Mouse (Mus musculus) layer of hippocampus, adult 8-10 months (tissue): Measurements from ENCODE around the gene Atxn3. TPM values are rescaled to one million over a fixed set of nuclear protein-coding genes. Genes with fewer than 3 reads are reported as not detected.

Experiments
- DNase-seq, 2 experiments: peaks; one replicate each; pipeline ENCODE4 v3.0.0; 2022; ENCODE audit warnings: low spot score in 2 of 2
- total RNA-seq, 4 experiments: library from RNA; stranded (reverse); gene quantifications; 2 replicates each; pipeline ENCODE4 v1.2.4; 2022

Gene Atxn3
- 10 to 100 TPM; 20.4 to 27.9 (median 22.7) TPM for total RNA-seq

GRCm38 (mm10) chr12:101957942-101958544, at the start of gene Atxn3:
Gene Atxn3, minus strand, starts transcription at chr12:101958246.
- peak; percentile 95 to 97 for DNase-seq

DNA sequence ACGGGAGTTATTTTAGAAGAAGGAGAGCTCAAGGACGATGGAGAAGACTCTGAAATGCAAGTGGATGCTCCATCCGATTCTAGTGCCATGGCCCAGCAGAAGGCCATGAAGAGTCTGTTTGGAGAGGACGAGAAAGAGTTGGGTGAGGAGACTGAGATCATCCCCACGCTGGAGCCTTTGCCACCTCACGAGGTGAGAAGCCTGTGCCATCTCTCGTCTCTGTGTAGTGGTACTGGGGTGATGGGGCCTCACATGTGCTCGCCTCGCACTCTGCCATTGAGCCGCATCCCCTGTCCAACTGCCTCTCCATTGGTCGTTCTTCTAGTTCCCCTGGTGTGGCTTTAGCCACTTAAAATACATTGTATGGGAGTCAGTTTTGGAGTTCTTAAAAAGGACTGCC, 42.7 kb upstream of the Atxn3 start:
- no peak for DNase-seq

DNA sequence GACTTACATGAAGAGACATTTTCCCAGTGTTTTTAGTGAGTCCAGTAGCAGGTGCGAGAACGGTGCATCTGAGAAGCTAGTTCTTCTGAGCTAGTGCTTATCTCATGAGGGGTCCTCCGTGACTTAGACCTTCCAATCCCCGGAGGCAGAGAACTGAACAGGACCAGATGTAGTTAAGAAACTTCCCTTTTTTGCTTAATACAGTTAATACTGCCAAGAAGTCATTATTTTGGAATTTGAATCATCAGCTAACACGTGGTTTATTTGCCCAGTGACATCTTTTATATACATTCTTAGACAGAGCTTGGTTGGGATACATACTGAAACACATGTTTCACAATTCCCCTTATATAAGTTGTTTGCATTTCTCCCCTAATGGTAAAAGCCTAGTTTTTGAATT, 40.9 kb upstream of the Atxn3 start:
- no peak for DNase-seq

DNA sequence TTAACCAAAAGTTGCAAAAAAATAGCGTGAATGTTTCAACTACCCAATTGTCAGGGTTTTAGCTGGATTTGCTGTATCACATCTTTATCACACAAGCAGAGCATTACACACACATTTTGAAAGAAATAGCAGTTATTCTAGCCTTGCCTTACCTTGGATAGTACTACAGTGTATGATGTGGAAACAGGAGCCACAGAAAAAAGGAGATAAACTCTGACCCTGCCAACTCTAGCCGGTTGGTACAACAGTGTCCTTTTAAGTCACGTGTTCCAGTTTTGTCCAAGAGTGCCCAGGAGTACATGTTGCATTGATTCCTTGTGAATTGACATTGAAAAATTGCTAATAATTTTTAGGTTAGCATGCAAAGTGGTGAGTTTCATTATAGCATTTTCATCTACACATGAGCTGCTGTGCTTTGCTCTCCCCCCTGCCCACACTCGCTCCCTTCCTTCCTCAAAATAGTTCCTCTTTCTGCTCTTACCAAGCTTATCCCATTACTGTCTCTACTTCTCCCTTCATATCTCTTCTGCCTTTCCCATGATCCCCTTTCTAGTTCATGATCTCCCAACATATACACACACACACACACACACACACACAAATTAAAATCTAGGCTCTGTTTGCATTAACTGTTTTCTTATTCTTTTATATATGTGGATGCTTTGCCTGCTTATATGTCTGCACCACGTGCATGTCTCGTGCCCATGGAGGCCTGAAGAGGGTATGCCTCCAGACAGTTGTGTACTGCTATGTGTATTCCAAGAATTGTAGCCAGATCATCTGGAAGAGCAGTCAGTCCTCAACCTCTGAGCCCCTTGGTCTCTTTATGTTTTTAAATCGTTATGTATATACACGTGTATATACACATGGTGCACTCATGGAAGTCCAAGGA, 36.8 kb upstream of the Atxn3 start:
- DNase-seq, result no peak

- DNase-seq, result no peak
Measured at GRCm38 (mm10) chr12:101987659-101988058, 29.6 kb upstream of the Atxn3 start.

- DNase-seq, result no peak
Measured at GRCm38 (mm10) chr12:101985110-101985509, 27.1 kb upstream of the Atxn3 start.

GRCm38 (mm10) chr12:101982977-101983376, 24.9 kb upstream of the Atxn3 start:
- DNase-seq, result no peak

DNA sequence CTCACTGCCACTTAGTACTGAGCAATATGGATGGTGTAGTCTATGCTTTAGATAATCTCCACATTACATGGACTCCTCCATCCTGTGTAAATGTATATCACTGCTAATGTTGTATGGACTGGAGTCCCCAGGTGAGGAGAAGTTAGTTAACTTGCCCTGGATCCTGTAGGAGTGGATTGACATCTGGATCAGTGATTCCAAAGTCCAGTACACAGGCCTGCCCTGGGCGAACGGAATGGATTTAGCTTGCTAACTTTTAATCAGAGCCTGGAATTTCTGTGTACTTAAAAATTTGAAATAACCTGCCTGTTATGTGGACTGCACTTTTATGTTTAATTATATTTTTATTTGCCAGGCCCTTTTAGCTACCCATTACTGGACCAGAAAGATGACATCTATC, 23.5 kb upstream of the Atxn3 start:
- DNase-seq, result no peak

DNA sequence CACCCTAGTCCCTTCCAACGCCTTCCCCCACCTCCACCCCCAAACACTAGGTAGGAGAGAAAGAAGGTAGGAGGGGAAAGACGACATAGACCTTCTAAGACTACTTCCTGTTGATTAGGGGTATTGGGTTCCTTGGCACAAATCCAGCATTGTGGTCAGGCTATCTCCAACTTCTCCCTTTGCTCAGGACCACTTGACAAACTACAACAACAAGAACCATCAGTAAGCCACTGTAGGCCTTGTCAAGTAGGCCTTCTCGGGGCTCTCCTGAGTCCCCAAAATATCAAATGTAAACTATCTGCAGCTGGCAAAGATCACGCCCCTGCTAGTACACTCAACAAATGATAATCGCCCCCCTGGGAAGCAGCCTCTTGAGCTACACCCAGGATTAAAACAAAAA, 22.2 kb upstream of the Atxn3 start:
- DNase-seq, result no peak

- no peak for DNase-seq
Measured at GRCm38 (mm10) chr12:101979213-101979750, 21.2 kb upstream of the Atxn3 start.

DNA sequence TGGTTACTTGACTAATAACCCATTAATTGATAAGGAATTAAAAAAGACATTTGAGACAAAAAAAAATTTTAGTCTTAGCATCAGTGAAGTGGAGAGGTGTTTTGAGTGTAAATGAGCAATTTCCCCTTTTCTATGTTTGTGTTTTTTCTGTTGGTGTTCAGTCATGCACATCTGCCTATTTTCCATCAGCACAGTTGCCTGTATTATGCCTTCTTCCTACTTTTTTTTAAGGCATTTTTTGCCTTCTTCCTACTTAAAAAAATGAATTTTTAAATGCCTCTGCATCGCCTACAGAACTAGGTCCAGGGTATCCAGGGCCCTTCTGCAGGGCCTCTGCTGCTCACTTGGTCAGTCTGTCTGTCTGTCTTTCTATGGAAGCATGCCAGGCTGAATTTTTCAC, 20.5 kb upstream of the Atxn3 start:
- DNase-seq, result no peak

GRCm38 (mm10) chr12:101978162-101978561, 20.1 kb upstream of the Atxn3 start:
- DNase-seq, result no peak

DNA sequence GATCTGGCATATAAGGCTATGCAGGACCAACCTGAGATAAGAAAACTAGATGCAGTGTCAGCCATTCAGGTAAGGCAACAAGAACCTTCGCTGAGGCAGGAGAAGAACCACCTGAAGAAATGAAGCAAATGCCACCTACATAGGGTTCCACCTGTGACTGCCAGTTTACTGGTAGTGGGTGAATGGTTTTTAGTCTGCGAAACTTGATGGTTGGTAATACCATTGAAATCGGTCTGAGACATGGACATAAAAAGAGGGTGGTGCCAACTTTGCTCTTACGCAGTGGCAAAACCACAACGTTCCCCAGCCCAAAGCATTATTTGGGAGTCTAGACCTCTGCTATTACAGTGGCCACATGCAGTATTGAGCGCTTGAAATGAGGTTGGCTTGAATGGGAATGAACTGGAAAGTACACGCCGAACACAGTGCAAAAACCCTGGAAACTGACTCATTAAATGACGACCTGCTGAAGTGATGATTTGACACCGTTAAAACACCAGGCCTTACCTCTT, 19.4 kb upstream of the Atxn3 start:
- no peak for DNase-seq

DNA sequence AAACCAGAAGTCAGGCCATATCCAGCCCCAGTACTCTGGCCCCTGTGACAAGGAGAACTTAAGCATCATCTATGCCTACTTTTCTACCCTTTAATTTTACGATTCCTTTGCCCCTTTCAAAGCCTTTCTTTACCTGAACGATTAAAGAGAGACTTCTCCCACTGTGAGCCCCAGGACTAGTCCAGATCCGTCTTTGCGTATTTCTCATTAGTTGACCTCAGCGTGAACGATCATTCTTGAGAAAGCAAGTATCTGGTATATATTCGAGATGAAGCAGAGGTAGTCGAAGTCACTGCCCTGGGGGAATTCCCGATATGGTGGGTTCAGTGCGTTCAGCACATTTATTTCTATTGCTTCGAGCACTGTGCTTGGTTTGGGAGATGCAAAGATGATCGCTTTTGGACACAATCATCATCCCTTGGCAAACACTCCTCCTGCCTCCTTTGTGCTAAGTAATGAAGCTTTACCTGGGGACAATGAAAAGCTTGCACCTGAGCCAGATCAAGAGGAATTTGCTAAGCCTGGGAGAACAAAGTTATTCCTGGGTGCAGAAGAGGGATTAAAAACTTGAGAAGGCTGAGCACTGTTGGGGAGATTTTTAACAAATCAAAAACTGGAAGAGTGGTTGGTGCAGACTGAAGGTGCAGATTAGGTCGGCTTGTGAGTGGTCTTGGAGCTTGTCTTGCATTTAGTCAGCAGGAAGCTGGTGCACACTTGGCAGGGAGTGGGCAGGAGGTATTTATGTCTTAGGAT, 18.8 kb upstream of the Atxn3 start:
- no peak for DNase-seq

- peak; percentile 74 to 83 for DNase-seq
Measured at GRCm38 (mm10) chr12:101975601-101976571, 17.8 kb upstream of the Atxn3 start, which contains the start of gene Cpsf2. Gene Cpsf2, plus strand, starts transcription at chr12:101975988.

DNA sequence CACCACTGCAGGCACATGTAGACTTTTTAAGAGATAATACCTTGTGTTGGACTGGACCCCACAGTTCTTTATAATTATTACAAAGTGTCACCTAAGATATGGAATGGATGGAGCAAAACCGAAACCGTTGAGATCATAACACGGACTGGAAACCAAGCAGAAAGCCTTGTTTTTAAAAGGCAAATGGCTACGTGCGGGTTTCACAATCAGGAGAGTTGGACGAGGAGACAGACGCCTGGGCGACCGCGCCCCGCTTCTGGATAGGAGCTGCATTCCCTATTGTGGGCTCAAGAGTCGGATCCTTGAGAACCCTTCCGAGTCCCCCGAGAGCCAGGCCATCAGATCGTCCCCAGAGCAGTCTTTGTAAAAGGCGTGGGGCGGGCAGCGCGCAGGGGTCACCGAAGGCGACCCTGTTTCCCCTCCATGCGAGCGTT, 17.1 kb upstream of the Atxn3 start:
- peak in 1 of 2 experiments; percentile 27 for DNase-seq

DNA sequence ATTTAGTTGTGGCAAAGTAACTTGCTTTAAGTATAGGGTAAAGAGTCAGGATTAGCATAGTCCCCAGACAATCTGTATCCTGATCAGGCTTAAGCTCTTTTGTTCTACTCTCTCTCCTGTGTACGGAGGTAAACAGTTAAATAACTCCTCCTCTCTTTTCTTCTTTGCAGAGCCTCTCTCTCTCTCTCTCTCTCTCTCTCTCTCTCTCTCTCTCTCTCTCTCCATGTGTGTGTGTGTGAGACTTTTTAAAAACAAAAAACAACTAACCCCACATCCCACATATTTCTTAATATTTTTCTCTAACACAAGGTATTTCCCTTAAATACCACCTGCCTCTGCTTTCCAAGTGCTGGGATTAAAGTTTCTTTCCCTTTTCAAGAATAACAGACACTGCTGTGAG, 16.5 kb upstream of the Atxn3 start:
- DNase-seq, result no peak

DNA sequence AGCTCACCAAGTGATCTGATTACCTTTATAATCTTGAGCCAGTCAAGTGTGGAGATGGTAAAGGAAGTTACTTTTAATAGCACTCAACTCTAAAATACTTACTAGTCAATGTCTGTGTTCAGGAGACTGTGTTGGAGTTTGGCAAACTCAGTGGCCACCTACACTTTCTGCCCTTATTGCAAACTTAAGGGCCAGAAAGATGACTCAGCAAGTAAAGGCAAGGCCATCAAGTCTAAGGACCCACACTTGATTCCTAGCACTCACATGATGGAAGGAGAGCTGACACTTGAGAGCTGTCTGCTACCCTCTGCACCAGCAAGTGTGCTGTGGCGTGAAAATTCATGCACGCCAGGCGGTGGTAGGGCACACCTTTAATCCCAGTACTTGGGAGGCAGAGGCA, 14.2 kb upstream of the Atxn3 start:
- DNase-seq, result no peak

GRCm38 (mm10) chr12:101971311-101971710, 13.3 kb upstream of the Atxn3 start:
- no peak for DNase-seq
